In genomic region chr1:131089525-131090127, GRCm38 (mm10) we compare ENCODE assay signal across 10 mouse cellular contexts. TPM values are rescaled to one million over a fixed set of nuclear protein-coding genes. Genes with fewer than 3 reads are reported as not detected.
A peak's percentile ranks its signal among the peaks of the same experiment; 100 is the strongest.
DNase-seq lines count a peak whose midpoint lies in the region; ATAC-seq and TF ChIP-seq lines count a peak whose summit lies in the region.
"Had no signal": no experiment of that assay in that cellular context is flagged by ENCODE, and none has a peak within 500 bp of the region (broad histone marks: within the 10 kb centered on the region; RNA-seq: fewer than 3 reads in every experiment).

No protein-coding gene starts in this region.

- ATAC-seq in inflammation-experienced regulatory T-cells, adult 6 months = peak; percentile 64
- peak; percentile 55 for ATAC-seq in monocyte, adult 5-6 weeks (replicated peaks; ENCODE audit: insufficient number of reproducible peaks, low FRiP score, low TSS enrichment, poor library complexity, severe bottlenecking)

- DNase-seq in layer of hippocampus, adult 2 months (ENCODE audit: low spot score in 2 of 2) = no peak
- DNase-seq in layer of hippocampus, postnatal 14 days (ENCODE audit: low spot score in 2 of 2) = no peak
- no peak for DNase-seq in thymus, postnatal 36 days
- no peak for DNase-seq in right cerebral cortex, postnatal 25 days
- no peak for DNase-seq in thymus, postnatal 14 days
- DNase-seq: kidney, postnatal 10 days had no signal

- H3K4me1 ChIP-seq in bone marrow macrophage, adult 2 months (ENCODE audit: control insufficient read depth, insufficient read depth, low read length) = peaks cover 90% of the 10 kb centered on the region

- H3K27ac ChIP-seq in layer of hippocampus, adult 2 months = peak overlapping the region; percentile 32; the same call in 1 of the 2 replicates
- H3K27ac ChIP-seq in bone marrow macrophage, adult 2 months (ENCODE audit: insufficient read depth, low read depth, low read length) = peak overlapping the region; percentile 54
- H3K27ac ChIP-seq: embryonic facial prominence, embryonic 15.5 days had no signal

- H3K4me3 ChIP-seq in layer of hippocampus, adult 2 months = no peak overlapping the region
- H3K4me3 ChIP-seq in bone marrow macrophage, adult 2 months (ENCODE audit: insufficient read depth, low read length) = peak overlapping the region; percentile 16
- H3K4me3 ChIP-seq: embryonic facial prominence, embryonic 15.5 days had no signal

- TF ChIP-seq POLR2A in bone marrow macrophage, adult 2 months (IDR thresholded peaks at IDR 0.05; ENCODE audit: borderline replicate concordance, low read depth, low read length) = no peak

- TF ChIP-seq CTCF in layer of hippocampus, adult 2 months (conservative IDR thresholded peaks at IDR 0.05) = no peak
- TF ChIP-seq CTCF in bone marrow macrophage, adult 2 months (IDR thresholded peaks at IDR 0.05; ENCODE audit: low read depth, low read length) = no peak

RNA-seq across cellular contexts. Expression of gene Mapkapk2, which starts 8.0 kb away (rescaled TPM):
- total RNA-seq in layer of hippocampus, adult 2 months (2021) = 10 to 100 TPM; 28.4 to 29.4 TPM
- 10 to 100 TPM; 26.1 to 30.4 TPM for total RNA-seq in layer of hippocampus, postnatal 14 days (2021)
- 265 and 283 TPM in 2 replicates for polyA plus RNA-seq in bone marrow macrophage, adult 2 months (2012; ENCODE audit: insufficient read depth, insufficient read length, missing spikeins)
- polyA plus RNA-seq in inflammation-experienced regulatory T-cells, adult 6 months (2017; shearing (Covaris generic)) = 10 to 100 TPM in 1 of 3 experiments, 1 to 10 TPM in 2; 9.0 to 11.8 (median 9.8) TPM
- 205 to 262 TPM (median 212 TPM) in 3 replicates for total RNA-seq in monocyte, adult 5-6 weeks (2017)

RNA-seq across cellular contexts. Expression of gene Dyrk3, which starts 48.5 kb away (rescaled TPM):
- total RNA-seq in layer of hippocampus, adult 2 months (2021) = 10 to 100 TPM; 19.2 to 21.7 TPM
- total RNA-seq in layer of hippocampus, postnatal 14 days (2021) = 10 to 100 TPM; 13.3 to 14.2 TPM
- 0.84 and 1.1 TPM in 2 replicates for polyA plus RNA-seq in bone marrow macrophage, adult 2 months (2012; ENCODE audit: insufficient read depth, insufficient read length, missing spikeins)
- polyA plus RNA-seq in inflammation-experienced regulatory T-cells, adult 6 months (2017; shearing (Covaris generic)) = under 1 TPM in 1 of 3 experiments, not detected in 2; 0.26 TPM
- 0.67 to 5.1 TPM (median 0.68 TPM) in 3 replicates for total RNA-seq in monocyte, adult 5-6 weeks (2017)
